Mouse (Mus musculus) lung, postnatal 0 days (tissue): Measurements from ENCODE around the gene Glt1d1. TPM values are rescaled to one million over a fixed set of nuclear protein-coding genes. Genes with fewer than 3 reads are reported as not detected.

Experiments used
- ATAC-seq: fragments of 200-750 bp; cut with Nextera tagmentation; 2 replicates; pipeline ENCODE4 v1.8.0; 2017; ENCODE audit warnings: moderate library complexity
- DNase-seq: peaks from one replicate; pipeline ENCODE4 v3.0.0-alpha.2; 2016; ENCODE audit warnings: low spot score
- H3K27ac ChIP-seq: fragments of 300-500 bp; sonication (generic); 2 replicates; pipeline ENCODE4 v1.5.1; 2014; ENCODE audit warnings: antibody characterized with exemption, mild to moderate bottlenecking, low read length, mixed read lengths
- H3K27me3 ChIP-seq: fragments of 300-500 bp; sonication (generic); replicated peaks from 2 replicates; pipeline ENCODE4 v1.6.1; 2014; ENCODE audit warnings: low read length, mixed read lengths; ENCODE audit not compliant: insufficient read depth
- H3K36me3 ChIP-seq: fragments of 300-500 bp; sonication (generic); 2 replicates; pipeline ENCODE4 v1.6.1; 2014; ENCODE audit warnings: low read length, mixed read lengths; ENCODE audit not compliant: insufficient read depth
- H3K4me1 ChIP-seq: fragments of 300-500 bp; sonication (generic); 2 replicates; pipeline ENCODE4 v1.6.1; 2014; ENCODE audit warnings: antibody characterized with exemption, low read depth, low read length, mixed read lengths; ENCODE audit not compliant: insufficient read depth
- H3K4me2 ChIP-seq: fragments of 300-500 bp; sonication (generic); replicated peaks from 2 replicates; pipeline ENCODE4 v1.6.1; 2014; ENCODE audit warnings: low read depth, mild to moderate bottlenecking, low read length, moderate library complexity, mixed read lengths
- H3K4me3 ChIP-seq: fragments of 300-500 bp; sonication (generic); 2 replicates; pipeline ENCODE4 v1.5.1; 2014; ENCODE audit warnings: low read depth, low read length
- H3K9ac ChIP-seq: fragments of 300-500 bp; sonication (generic); replicated peaks from 2 replicates; pipeline ENCODE4 v1.6.1; 2014; ENCODE audit warnings: low read depth, mild to moderate bottlenecking
- H3K9me3 ChIP-seq: fragments of 300-500 bp; sonication (generic); 2 replicates; pipeline ENCODE4 v1.6.1; 2016; ENCODE audit warnings: low read length, mixed read lengths
- CTCF ChIP-seq: IDR thresholded peaks from 2 replicates; pipeline ENCODE4 v1.5.1; 2016; ENCODE audit warnings: antibody characterized with exemption, mild to moderate bottlenecking
- EP300 ChIP-seq: IDR thresholded peaks from 2 replicates; pipeline ENCODE4 v1.6.1; 2016; ENCODE audit warnings: antibody characterized with exemption, mild to moderate bottlenecking, control low read depth
- WGBS: fragments of 180-500 bp; shearing (Covaris S2); extraction: QIAGEN DNeasy Blood & Tissue Kit; methylation state at CpG from one replicate; pipeline ENCODE4 v1.1.7; 2014; 5-methylcytosine and 5-hydroxymethylcytosine counted together
- polyA plus RNA-seq: library from polyadenylated mRNA; unstranded; fragments of >200 nt; fragmentation: Nextera tagmentation; extraction: Ambion mirVana; gene quantifications from 2 replicates; pipeline ENCODE4 v1.2.1, GENCODE M21; 2015

The Glt1d1 gene
- polyA plus RNA-seq, 1 experiment from 2014 or later, result 0.19 TPM

DNA sequence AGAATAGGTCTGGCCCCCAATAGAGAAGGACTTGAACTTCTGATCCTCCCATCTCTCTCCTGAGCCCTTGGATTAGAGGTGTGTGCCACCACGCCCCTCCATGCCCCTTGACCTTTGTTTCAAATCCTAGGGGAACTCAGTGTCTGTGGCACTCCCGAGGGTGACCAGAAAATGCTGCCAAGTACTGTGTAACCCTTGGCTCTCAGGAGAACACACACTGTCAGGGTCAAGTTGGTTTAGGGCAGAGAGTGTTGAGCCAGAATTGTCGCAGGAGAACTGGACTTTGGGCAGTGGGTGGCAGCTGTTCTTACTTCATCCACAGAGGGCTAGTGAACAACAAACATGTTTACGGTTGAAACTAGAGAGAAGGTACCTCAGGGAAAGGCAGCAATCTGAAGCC lies 5.6 kb downstream of the Glt1d1 start:
- no peak for TF ChIP-seq CTCF
- 67% methylated on average over 4 of the region's 4 CpGs for WGBS
- H3K9ac ChIP-seq, result no peak overlapping the region
- DNase-seq (no peak), ATAC-seq (no peak)
- H3K36me3 ChIP-seq, result no peaks in the 10 kb centered on the region
- no peak overlapping the region for H3K4me2 ChIP-seq
- no peaks in the 10 kb centered on the region; the same call in 1 of the 2 replicates for H3K9me3 ChIP-seq
- H3K4me1 ChIP-seq, result no peaks in the 10 kb centered on the region
- no peaks in the 10 kb centered on the region for H3K27me3 ChIP-seq
- H3K4me3 ChIP-seq, result no peak overlapping the region
- no peak overlapping the region for H3K27ac ChIP-seq

DNA sequence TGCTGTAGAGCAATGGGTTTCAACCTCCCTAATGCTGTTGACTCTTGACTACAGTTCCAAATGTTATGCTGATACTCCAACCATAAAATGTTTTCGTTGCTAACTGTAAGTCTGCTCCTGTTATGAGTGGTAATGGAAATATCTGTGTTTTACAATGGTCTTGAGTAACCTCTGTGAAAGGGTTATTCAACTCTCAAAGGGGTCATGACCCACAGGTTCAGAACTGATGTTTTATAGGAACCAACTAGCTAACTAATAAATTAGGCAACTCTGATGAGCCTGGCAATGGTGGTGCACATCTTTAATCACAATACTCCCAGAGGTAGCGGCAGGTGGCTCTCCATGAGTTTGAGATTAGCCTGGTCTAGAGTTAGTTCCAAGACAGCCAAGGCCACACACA lies 6.1 kb downstream of the Glt1d1 start:
- H3K4me1 ChIP-seq, result no peaks in the 10 kb centered on the region
- ATAC-seq, result no peak
- WGBS, result 83% methylated on average over 2 of the region's 2 CpGs

DNA sequence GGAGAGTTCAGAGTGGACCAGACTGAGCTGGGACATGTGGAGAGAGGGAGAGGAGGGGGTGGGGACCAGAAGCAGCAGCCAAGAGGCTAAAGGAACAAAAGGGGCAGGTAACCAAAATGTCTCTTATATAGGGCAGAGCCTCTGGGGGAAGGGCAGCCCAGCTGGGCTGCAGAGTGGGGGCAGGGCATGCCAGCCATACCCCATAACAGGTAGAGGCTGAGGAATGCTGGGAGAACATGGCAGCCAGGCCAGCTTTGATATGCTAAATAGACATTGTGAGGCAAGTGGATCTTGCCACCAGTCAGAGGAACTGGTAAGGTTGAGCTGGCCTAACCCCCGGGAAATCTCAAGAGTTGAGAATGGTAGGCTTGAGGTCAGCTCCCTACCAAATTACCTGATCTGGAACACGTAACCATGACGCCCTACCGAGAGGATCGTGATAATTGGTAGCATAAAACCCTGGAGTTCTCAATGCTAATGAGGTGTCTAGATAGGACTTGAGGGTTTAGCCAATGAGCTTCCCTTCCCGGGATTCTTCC lies 7.1 kb downstream of the Glt1d1 start:
- 82% methylated on average over 6 of the region's 6 CpGs for WGBS
- no peaks in the 10 kb centered on the region for H3K36me3 ChIP-seq
- no peak overlapping the region for H3K4me2 ChIP-seq
- no peaks in the 10 kb centered on the region for H3K4me1 ChIP-seq
- no peak for ATAC-seq
- TF ChIP-seq CTCF, result no peak
- TF ChIP-seq EP300, result no peak
- no peak for DNase-seq
- no peaks in the 10 kb centered on the region; the same call in 1 of the 2 replicates for H3K9me3 ChIP-seq
- H3K27me3 ChIP-seq, result no peaks in the 10 kb centered on the region
- H3K4me3 ChIP-seq, result no peak overlapping the region
- H3K27ac ChIP-seq, result no peak overlapping the region
- H3K9ac ChIP-seq, result no peak overlapping the region

More for the DNA sequence above, 6.1 kb downstream of the Glt1d1 start:
- Histone ChIP-seq H3K4me3 (no peak overlapping the region), H3K9me3 (no peaks in the 10 kb centered on the region; the same call in 1 of the 2 replicates), H3K4me2 (no peak overlapping the region), H3K27ac (no peak overlapping the region), H3K36me3 (no peaks in the 10 kb centered on the region), H3K9ac (no peak overlapping the region), H3K27me3 (no peaks in the 10 kb centered on the region)
- TF ChIP-seq CTCF, result no peak
- TF ChIP-seq EP300, result no peak
- DNase-seq, result no peak

DNA sequence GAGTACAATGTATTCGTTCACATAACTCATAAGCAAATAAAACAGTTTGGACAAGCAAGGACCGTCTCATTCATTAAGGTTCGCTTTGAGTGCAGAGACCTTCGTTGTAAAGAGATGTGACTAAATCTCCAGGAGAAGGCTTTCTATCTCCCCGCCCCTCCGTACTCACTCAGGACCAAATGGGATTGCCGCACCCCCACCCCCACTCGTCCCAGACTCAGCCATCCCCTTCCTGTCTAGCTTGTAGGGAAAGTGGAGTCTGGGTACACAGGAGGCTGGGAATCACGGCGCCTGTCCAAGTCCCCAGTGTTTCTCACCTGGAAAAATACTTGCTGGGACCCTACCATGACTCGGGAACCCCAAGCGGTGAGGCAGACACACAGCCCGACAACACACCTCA lies 7.6 kb downstream of the Glt1d1 start:
- TF ChIP-seq EP300 (no peak), CTCF (no peak)
- 91% methylated on average over 13 of the region's 13 CpGs for WGBS
- H3K4me3 ChIP-seq, result no peak overlapping the region
- no peak overlapping the region for H3K9ac ChIP-seq
- no peaks in the 10 kb centered on the region for H3K4me1 ChIP-seq
- H3K4me2 ChIP-seq, result no peak overlapping the region
- ATAC-seq, result no peak
- no peak for DNase-seq
- no peak overlapping the region for H3K27ac ChIP-seq
- H3K27me3 ChIP-seq, result no peaks in the 10 kb centered on the region
- no peaks in the 10 kb centered on the region for H3K36me3 ChIP-seq
- H3K9me3 ChIP-seq, result no peaks in the 10 kb centered on the region; the same call in 1 of the 2 replicates

DNA sequence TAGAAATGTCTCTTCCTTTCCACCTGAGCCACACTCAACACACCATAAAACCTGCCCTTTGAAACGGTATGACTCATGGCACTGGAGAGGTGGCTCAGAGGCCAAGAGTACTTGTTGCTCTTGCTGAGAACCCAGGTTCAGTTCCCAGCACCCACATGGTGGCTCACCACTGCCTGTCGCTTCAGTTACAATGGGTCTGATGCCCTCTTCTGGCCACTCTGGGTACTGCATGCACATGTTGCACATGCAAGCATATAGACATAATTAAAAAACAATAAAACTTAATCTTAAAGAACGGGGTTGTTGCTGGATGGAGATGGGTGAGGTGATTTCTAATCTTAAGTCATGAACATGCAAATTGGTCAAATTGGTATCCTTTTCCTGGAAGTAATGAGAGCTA lies 8.3 kb downstream of the Glt1d1 start:
- Histone ChIP-seq H3K36me3 (no peaks in the 10 kb centered on the region), H3K4me2 (no peak overlapping the region), H3K27me3 (no peaks in the 10 kb centered on the region), H3K4me3 (no peak overlapping the region), H3K9ac (no peak overlapping the region), H3K9me3 (no peaks in the 10 kb centered on the region; the same call in 1 of the 2 replicates), H3K27ac (no peak overlapping the region), H3K4me1 (no peaks in the 10 kb centered on the region)
- DNase-seq (no peak), ATAC-seq (no peak)
- 87% methylated on average over 3 of the region's 3 CpGs for WGBS
- TF ChIP-seq EP300 (no peak), CTCF (peak; percentile 37)

DNA sequence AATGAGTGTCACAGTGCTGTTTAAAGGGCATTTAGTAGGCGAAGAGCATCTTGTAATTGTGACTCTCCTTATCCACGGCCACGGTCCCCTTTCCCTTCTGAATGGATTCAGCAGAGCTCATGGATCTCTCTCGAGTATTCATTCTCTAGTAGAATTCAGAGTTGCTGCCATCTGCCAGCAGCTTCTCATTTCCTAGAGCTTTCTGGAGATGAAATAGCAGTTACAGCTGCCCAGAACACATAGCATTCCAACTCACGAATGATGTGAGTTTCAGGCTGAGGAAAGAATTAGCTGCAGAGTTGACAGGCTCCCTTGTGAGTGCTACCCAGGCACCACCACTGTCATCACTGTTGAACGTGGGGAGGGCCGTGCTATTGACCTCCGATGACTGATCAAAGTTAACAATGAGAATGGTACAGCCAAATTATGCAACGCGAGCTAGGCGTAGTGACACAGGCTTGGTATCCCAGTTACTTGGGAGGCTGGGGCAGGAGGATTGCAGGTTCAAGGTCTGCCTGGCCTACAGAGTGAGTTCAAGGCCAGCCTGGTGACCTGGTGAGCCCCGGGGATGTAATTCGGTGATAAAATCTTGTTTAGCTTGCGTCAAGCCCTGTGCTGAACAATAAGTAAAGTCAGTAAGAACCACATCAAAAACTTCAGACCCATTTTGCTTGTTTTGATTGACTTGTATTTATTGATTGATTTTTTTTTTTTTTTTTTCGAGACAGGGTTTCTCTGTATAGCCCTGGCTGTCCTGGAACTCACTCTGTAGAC lies 9.3 kb downstream of the Glt1d1 start:
- Histone ChIP-seq H3K27me3 (no peaks in the 10 kb centered on the region), H3K4me1 (no peaks in the 10 kb centered on the region), H3K4me2 (no peak overlapping the region), H3K27ac (no peak overlapping the region), H3K9me3 (no peaks in the 10 kb centered on the region; the same call in 1 of the 2 replicates), H3K4me3 (no peak overlapping the region), H3K9ac (no peak overlapping the region), H3K36me3 (no peaks in the 10 kb centered on the region)
- WGBS, result 90% methylated on average over 15 of the region's 15 CpGs
- TF ChIP-seq CTCF (no peak), EP300 (no peak)
- DNase-seq (no peak), ATAC-seq (no peak)
